Mouse (Mus musculus) kidney, embryonic 15.5 days (tissue): Measurements from ENCODE around the gene Elmo1. TPM values are rescaled to one million over a fixed set of nuclear protein-coding genes. Genes with fewer than 3 reads are reported as not detected.

Experiments used
- ATAC-seq: fragments of 200-750 bp; cut with Nextera tagmentation; replicated peaks from 2 replicates; pipeline ENCODE4 v1.8.0; 2017; ENCODE audit warnings: moderate TSS enrichment; ENCODE audit not compliant: low FRiP score
- H3K27ac ChIP-seq: fragments of 300-500 bp; sonication (generic); 2 replicates; pipeline ENCODE4 v1.5.1; 2015; ENCODE audit warnings: mild to moderate bottlenecking, inconsistent platforms
- H3K27me3 ChIP-seq: fragments of 300-500 bp; sonication (generic); 2 replicates; pipeline ENCODE4 v1.6.1; 2015; ENCODE audit warnings: inconsistent platforms
- H3K36me3 ChIP-seq: fragments of 300-500 bp; sonication (generic); 2 replicates; pipeline ENCODE4 v1.6.1; 2015; ENCODE audit warnings: inconsistent platforms
- H3K4me1 ChIP-seq: fragments of 300-500 bp; sonication (generic); 2 replicates; pipeline ENCODE4 v1.6.1; 2015; ENCODE audit warnings: inconsistent platforms
- H3K4me2 ChIP-seq: fragments of 300-500 bp; sonication (generic); 2 replicates; pipeline ENCODE4 v1.6.1; 2015; ENCODE audit warnings: moderate library complexity, mild to moderate bottlenecking, inconsistent platforms
- H3K4me3 ChIP-seq: fragments of 300-500 bp; sonication (generic); replicated peaks from 2 replicates; pipeline ENCODE4 v1.5.1; 2015; ENCODE audit warnings: mild to moderate bottlenecking, inconsistent platforms
- H3K9ac ChIP-seq: fragments of 300-500 bp; sonication (generic); 2 replicates; pipeline ENCODE4 v1.6.1; 2015; ENCODE audit warnings: mild to moderate bottlenecking, inconsistent platforms
- H3K9me3 ChIP-seq: fragments of 300-500 bp; sonication (generic); replicated peaks from 2 replicates; pipeline ENCODE4 v1.6.1; 2016; ENCODE audit warnings: inconsistent platforms
- WGBS: fragments of 180-500 bp; shearing (Covaris S2); methylation state at CpG from one replicate; pipeline ENCODE4 v1.1.7; 2015; ENCODE audit warnings: mixed read lengths; 5-methylcytosine and 5-hydroxymethylcytosine counted together
- polyA plus RNA-seq: library from polyadenylated mRNA; unstranded; fragments of >200 nt; fragmentation: Nextera tagmentation; extraction: Ambion mirVana; gene quantifications from 2 replicates; pipeline ENCODE4 v1.2.1, GENCODE M21; 2015

The Elmo1 gene
- polyA plus RNA-seq, 1 experiment from 2014 or later, result 16.1 TPM

GRCm38 (mm10) chr13:20270148-20270547 is 179.8 kb downstream of the Elmo1 start:
- Histone ChIP-seq H3K4me2 (no peak overlapping the region), H3K4me3 (no peak overlapping the region), H3K9me3 (no peaks in the 10 kb centered on the region), H3K27me3 (no peaks in the 10 kb centered on the region), H3K9ac (no peak overlapping the region), H3K36me3 (no peaks in the 10 kb centered on the region), H3K4me1 (no peaks in the 10 kb centered on the region), H3K27ac (no peak overlapping the region)
- ATAC-seq, result no peak
- 80% methylated on average over 6 of the region's 6 CpGs for WGBS

- Histone ChIP-seq H3K27me3 (no peaks in the 10 kb centered on the region), H3K36me3 (no peaks in the 10 kb centered on the region), H3K4me1 (no peaks in the 10 kb centered on the region), H3K9ac (no peak overlapping the region), H3K4me2 (no peak overlapping the region), H3K4me3 (no peak overlapping the region), H3K27ac (no peak overlapping the region), H3K9me3 (no peaks in the 10 kb centered on the region)
- 41% methylated on average over 3 of the region's 3 CpGs for WGBS
- ATAC-seq, result no peak
These were observed 181.4 kb downstream of the Elmo1 start for GRCm38 (mm10) chr13:20271799-20272198.

DNA sequence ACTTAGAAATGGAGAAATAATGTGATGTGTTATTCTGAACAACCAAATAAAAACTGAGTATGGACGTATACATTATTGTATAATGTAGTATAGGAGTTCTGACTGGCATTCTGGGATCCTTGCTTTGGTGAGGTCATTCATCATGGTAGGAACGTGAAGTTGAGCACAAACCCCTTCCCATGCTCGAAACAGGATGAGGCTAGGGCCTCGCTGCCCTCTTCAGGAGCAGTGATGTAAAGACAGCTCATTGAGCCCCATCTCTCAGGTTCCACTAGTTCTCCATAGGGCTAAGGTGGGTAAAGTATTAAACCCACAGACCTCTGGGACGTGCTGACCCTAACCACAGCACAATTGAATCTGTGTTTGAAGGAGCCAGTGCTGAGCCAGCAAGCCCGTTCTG is 182.2 kb downstream of the Elmo1 start:
- 43% methylated on average over 6 of the region's 6 CpGs for WGBS
- no peaks in the 10 kb centered on the region for H3K9me3 ChIP-seq
- H3K4me3 ChIP-seq, result no peak overlapping the region
- no peak overlapping the region for H3K9ac ChIP-seq
- H3K4me1 ChIP-seq, result no peaks in the 10 kb centered on the region
- peak; percentile 52; the same call in 1 of the 2 replicates for ATAC-seq
- no peaks in the 10 kb centered on the region for H3K27me3 ChIP-seq
- H3K36me3 ChIP-seq, result no peaks in the 10 kb centered on the region
- H3K4me2 ChIP-seq, result no peak overlapping the region
- no peak overlapping the region for H3K27ac ChIP-seq

DNA sequence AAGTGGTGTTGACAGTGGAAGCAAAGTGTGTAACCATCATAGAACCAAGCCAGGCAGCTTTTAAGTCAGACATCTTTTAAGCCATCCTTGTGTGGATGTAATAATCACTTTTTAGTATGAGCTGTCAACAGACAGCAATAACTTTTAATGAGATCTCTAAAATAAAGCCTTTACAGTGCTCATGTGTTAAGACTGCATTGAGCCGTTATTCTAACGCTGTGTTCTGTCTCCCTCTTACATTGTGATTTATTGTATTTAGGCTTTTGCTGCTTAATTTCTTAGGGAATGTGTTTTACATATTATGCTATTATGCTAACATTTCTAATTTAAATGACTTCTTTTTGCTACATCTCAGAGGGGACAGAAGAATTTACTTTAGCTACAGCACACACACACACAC is 189.5 kb downstream of the Elmo1 start:
- H3K9me3 ChIP-seq, result no peaks in the 10 kb centered on the region
- H3K27me3 ChIP-seq, result no peaks in the 10 kb centered on the region
- WGBS, result 44% methylated on average over 2 of the region's 2 CpGs
- H3K27ac ChIP-seq, result no peak overlapping the region
- H3K4me3 ChIP-seq, result no peak overlapping the region
- no peak for ATAC-seq
- no peak overlapping the region for H3K4me2 ChIP-seq
- H3K36me3 ChIP-seq, result no peaks in the 10 kb centered on the region
- H3K4me1 ChIP-seq, result no peaks in the 10 kb centered on the region
- no peak overlapping the region for H3K9ac ChIP-seq

GRCm38 (mm10) chr13:20283891-20284290 is 193.5 kb downstream of the Elmo1 start:
- no peaks in the 10 kb centered on the region for H3K36me3 ChIP-seq
- no peak for ATAC-seq
- peaks cover 4% of the 10 kb centered on the region; the same call in 1 of the 2 replicates for H3K4me1 ChIP-seq
- 84% methylated on average over 7 of the region's 7 CpGs for WGBS
- no peaks in the 10 kb centered on the region for H3K9me3 ChIP-seq
- no peaks in the 10 kb centered on the region for H3K27me3 ChIP-seq
- H3K9ac ChIP-seq, result no peak overlapping the region
- no peak overlapping the region for H3K27ac ChIP-seq
- H3K4me2 ChIP-seq, result no peak overlapping the region
- H3K4me3 ChIP-seq, result no peak overlapping the region

GRCm38 (mm10) chr13:20286680-20287079 is 196.3 kb downstream of the Elmo1 start:
- Histone ChIP-seq H3K27ac (no peak overlapping the region), H3K36me3 (no peaks in the 10 kb centered on the region), H3K4me1 (peaks cover 4% of the 10 kb centered on the region; the same call in 1 of the 2 replicates), H3K4me3 (no peak overlapping the region), H3K9ac (no peak overlapping the region), H3K27me3 (no peaks in the 10 kb centered on the region), H3K9me3 (no peaks in the 10 kb centered on the region), H3K4me2 (no peak overlapping the region)
- 85% methylated on average over 6 of the region's 6 CpGs for WGBS
- no peak for ATAC-seq

GRCm38 (mm10) chr13:20288393-20288792 is 198.0 kb downstream of the Elmo1 start:
- H3K9me3 ChIP-seq, result no peaks in the 10 kb centered on the region
- H3K27me3 ChIP-seq, result no peaks in the 10 kb centered on the region
- 55% methylated on average over 7 of the region's 7 CpGs for WGBS
- no peak overlapping the region for H3K4me3 ChIP-seq
- no peak overlapping the region for H3K9ac ChIP-seq
- peaks cover 4% of the 10 kb centered on the region; the same call in 1 of the 2 replicates for H3K4me1 ChIP-seq
- no peak overlapping the region for H3K4me2 ChIP-seq
- ATAC-seq, result peak; percentile 64
- no peaks in the 10 kb centered on the region for H3K36me3 ChIP-seq
- H3K27ac ChIP-seq, result no peak overlapping the region

GRCm38 (mm10) chr13:20290412-20290811 is 200.0 kb downstream of the Elmo1 start:
- no peak overlapping the region for H3K4me2 ChIP-seq
- H3K4me1 ChIP-seq, result peaks cover 4% of the 10 kb centered on the region; the same call in 1 of the 2 replicates
- 84% methylated on average over 10 of the region's 10 CpGs for WGBS
- H3K27me3 ChIP-seq, result no peaks in the 10 kb centered on the region
- H3K36me3 ChIP-seq, result no peaks in the 10 kb centered on the region
- no peaks in the 10 kb centered on the region for H3K9me3 ChIP-seq
- H3K4me3 ChIP-seq, result no peak overlapping the region
- no peak overlapping the region for H3K9ac ChIP-seq
- no peak overlapping the region for H3K27ac ChIP-seq
- ATAC-seq, result no peak

DNA sequence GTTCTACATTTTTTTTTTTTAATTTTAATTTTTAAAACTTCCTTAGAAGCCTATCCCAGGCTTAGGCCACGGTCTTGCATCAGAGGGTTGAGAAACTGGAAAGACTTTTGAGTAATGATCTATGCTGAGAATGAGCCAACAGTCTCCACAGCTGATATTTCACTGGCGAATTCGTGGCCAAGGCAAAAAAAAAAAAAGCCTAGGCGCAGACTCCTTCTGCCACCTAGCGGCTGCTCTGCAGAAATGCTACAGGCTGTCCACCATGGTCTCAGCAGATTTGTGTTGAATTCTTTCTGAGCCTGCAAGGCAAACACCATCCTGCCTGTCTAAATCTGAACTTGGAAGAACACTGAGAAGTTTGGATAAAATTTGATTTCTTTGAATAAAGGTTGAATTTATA is 202.0 kb downstream of the Elmo1 start:
- Histone ChIP-seq H3K9ac (no peak overlapping the region), H3K27ac (no peak overlapping the region), H3K4me3 (no peak overlapping the region), H3K9me3 (no peaks in the 10 kb centered on the region), H3K4me2 (no peak overlapping the region), H3K27me3 (no peaks in the 10 kb centered on the region), H3K4me1 (peaks cover 4% of the 10 kb centered on the region; the same call in 1 of the 2 replicates), H3K36me3 (no peaks in the 10 kb centered on the region)
- 4% methylated on average over 5 of the region's 5 CpGs for WGBS
- 0 out of 2 replicates have a peak, but pooled peaks have one; percentile 40 for ATAC-seq

GRCm38 (mm10) chr13:20295278-20295970 is 205.0 kb downstream of the Elmo1 start:
- Histone ChIP-seq H3K36me3 (no peaks in the 10 kb centered on the region), H3K27ac (no peak overlapping the region), H3K27me3 (no peaks in the 10 kb centered on the region), H3K9me3 (no peaks in the 10 kb centered on the region), H3K4me1 (no peaks in the 10 kb centered on the region), H3K4me2 (no peak overlapping the region), H3K4me3 (no peak overlapping the region), H3K9ac (no peak overlapping the region)
- no peak for ATAC-seq
- WGBS, result 79% methylated on average over 16 of the region's 16 CpGs

DNA sequence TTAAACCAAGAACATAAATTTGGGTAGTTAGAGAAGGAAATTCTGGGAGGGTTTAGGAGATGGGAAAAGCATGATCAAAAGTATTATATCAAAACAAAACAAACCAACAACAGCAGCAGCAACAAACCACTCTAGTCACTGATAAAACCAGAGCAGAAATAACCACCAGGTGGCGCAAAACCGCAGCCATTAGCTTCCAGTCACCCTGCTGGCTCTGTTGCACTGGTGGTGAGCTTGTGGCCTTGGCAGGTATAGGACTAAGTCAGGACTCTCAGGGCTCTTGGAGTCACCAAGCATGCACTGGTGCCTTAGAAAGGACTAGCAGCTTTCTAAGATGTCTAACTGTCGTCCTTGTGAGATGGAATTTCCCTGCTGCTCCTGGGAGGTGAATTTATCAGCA is 207.4 kb downstream of the Elmo1 start:
- no peak overlapping the region for H3K9ac ChIP-seq
- H3K27me3 ChIP-seq, result no peaks in the 10 kb centered on the region
- WGBS, result 19% methylated on average over 3 of the region's 3 CpGs
- H3K4me3 ChIP-seq, result no peak overlapping the region
- 0 out of 2 replicates have a peak, but pooled peaks have one; percentile 56 for ATAC-seq
- no peak overlapping the region for H3K27ac ChIP-seq
- H3K36me3 ChIP-seq, result no peaks in the 10 kb centered on the region
- H3K4me1 ChIP-seq, result no peaks in the 10 kb centered on the region
- H3K4me2 ChIP-seq, result no peak overlapping the region
- H3K9me3 ChIP-seq, result no peaks in the 10 kb centered on the region

GRCm38 (mm10) chr13:20299424-20299823 is 209.0 kb downstream of the Elmo1 start:
- 0 out of 2 replicates have a peak, but pooled peaks have one; percentile 33 for ATAC-seq
- no peaks in the 10 kb centered on the region for H3K4me1 ChIP-seq
- no peak overlapping the region for H3K4me3 ChIP-seq
- H3K4me2 ChIP-seq, result no peak overlapping the region
- H3K27me3 ChIP-seq, result no peaks in the 10 kb centered on the region
- H3K36me3 ChIP-seq, result no peaks in the 10 kb centered on the region
- H3K9ac ChIP-seq, result no peak overlapping the region
- H3K9me3 ChIP-seq, result no peaks in the 10 kb centered on the region
- WGBS, result 61% methylated on average over 3 of the region's 3 CpGs
- H3K27ac ChIP-seq, result no peak overlapping the region
